Mouse (Mus musculus) left cerebral cortex, adult 9 months (tissue): ENCODE measurements around the gene Paqr5.

ENCODE experiments used
- DNase-seq, 2 experiments: peaks; one replicate each; pipeline ENCODE4 v3.0.0; 2022; ENCODE audit warnings: low spot score in 2 of 2

The Paqr5 gene

DNA sequence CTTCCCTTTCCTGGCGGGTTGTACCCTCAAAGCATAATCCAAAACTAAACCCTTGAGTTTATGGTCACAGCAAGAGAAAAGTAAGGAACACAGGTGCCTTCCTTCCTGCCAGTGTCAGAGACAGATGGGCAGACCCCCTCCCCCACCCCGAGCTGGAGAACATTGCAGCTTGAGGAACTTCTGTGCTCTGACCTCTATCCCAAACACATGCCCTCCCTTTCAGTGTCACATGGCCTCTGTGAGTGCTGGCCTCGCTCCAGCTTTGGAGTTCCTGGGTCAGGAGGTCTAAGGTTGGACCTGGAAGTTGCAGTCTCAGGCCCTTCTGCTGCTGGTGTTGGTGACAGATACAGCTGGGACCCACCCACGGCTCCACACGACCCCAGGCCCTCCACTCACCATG is 65.9 kb downstream of the Paqr5 start:
- no peak for DNase-seq

DNA sequence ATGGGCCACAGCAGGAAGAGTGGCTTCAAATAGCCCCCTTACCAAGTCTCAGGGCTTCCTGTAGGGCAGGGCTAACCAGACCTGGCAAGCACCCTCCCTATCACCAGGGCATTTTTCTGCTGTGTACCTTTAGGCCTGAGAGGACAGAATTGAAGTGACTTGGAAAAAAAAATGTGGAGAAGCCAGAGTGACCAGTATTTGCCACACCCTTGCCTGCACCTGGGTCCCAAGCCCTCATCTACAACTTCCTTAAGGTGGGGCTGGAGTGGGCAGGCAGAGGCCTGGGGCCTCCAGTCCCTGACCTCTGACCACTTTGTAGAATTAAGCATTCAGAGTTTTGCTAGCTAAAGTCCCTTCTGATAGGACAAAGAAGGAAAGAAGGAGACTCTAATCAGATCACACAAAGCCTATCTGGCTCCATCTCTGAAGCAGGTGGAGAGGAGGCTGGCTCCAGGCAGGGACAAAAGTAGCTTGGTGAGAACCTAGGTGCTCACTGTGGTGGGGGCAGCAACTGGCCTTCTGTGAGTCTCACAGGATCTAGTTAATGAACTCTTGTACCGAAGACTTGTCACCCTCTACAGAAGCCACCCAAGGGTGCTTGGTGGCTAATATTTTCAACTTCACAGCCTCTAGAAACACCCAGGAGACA is 66.6 kb downstream of the Paqr5 start:
- no peak for DNase-seq

DNA sequence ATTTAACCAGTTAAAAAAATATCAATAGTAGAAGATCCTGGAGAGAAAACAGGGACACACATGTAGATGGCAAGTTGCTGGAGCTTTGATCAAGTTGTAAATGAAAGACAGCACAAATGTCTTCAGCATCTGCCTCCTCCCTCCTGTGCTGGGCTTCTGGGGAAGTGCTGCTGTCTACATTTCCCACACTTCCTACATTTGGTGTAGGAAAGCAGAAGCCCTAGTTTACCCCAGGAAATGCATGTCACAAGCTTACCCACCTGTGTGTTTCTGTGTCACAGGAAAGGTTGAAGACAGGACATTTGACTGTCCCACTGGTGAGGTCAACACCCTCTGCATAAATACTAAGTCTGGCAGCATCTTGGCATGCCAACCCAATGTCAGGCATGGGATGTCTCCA is 71.9 kb downstream of the Paqr5 start:
- DNase-seq = no peak

DNA sequence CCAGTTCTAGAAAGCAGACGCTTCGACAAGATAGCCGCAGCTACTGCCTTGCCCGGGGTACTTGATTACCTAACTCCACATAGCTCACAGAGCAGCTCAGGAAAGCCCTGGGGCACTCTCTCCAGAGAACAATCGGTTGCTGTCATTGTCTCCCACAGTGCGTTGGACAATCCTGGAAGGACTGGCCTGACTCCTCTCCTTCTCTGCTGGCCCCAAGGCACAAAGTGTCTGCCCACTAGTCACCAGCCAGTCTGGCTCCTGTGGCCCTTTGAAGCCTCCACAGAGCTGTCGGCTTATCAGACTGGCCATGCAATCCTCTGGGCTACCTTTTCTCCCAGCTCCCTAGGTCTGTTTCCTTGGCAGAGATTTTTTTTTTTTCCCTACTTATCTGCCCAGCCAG is 74.4 kb downstream of the Paqr5 start:
- no peak for DNase-seq

DNA sequence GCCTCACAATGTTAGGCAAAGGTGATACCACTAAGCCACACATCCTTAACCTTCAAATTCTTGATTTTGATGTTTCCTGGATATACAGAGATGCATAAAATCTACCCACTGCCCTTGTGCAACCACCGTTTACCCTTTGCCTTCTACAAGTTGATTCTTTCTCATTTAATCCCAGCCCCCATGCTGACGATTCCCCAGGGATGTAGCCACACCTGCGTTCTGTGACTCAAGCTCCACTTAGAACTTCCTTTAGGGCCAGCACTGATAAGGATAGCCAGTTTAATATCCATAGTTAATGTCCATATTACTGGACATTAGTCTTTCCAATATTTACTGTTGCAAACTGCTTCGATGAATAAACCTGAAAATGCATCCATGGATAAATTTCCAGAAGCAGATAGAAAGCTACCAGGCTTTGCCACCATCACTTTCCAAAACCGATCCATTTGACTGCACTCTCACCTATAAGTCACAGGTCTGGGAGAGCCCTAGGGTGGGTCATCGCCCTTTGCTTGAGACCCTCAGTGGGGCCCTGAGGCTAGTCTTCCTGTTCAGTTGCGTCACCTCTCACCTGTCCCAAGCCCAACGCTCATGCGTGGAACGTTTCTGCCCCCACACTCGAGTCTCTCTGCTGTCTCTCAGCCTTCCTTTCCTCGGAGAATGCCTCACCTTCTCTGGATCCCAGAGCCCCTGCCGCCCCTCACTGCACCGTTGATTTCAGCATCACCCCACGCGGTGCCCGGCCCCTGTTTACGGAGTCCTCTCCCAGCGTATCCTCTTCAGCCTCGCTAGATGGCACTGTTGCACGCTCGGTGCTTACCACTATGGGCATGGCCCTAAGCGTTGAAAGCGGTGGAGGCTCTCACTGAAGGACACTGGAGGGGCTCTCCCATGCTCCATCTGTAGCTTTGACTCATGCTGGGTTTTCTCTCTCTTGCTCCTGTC is 79.0 kb downstream of the Paqr5 start:
- DNase-seq = peak in 1 of 2 experiments; percentile 65

DNA sequence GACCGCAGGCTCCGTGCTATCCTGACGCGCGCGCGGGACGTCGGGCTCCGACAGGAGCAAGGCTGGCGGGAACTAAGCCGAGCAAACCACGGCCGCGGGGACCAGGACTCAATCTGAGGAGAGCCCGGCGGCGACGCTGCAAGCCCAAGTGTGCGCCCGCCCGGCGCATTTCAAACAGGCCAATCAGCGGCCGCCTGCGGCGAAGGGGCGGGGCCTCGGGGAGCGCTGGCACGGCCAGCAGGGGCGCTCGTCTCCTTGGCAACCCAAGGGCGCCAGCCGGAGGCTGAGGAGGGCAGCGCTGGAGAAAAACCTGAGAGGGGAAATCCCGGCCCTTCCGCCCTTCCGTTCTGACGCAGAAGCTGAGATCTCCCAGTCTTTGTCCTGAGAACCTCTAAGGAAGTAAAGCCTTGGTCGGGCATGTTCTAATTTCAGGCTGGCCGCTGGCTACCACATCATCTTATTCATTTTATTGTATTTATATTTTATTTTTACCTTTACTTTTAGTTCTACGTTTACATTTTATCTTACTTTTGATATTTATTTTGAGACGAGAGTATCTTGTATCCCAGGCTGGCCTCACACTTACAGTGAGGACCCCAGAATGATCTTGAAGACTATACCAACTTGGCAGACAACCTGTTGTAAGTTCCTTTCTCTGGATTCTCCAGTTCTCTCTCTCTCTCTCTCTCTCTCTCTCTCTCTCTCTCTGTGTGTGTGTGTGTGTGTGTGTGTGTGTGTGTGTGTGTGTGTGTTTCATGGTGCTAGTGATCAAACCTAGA is 79.8 kb downstream of the Paqr5 start, which contains the start of gene Kif23:
Kif23 (minus strand) TSS at position 152 of the 779 bp plus-strand sequence.
- DNase-seq = peak; percentile 67 to 93

DNA sequence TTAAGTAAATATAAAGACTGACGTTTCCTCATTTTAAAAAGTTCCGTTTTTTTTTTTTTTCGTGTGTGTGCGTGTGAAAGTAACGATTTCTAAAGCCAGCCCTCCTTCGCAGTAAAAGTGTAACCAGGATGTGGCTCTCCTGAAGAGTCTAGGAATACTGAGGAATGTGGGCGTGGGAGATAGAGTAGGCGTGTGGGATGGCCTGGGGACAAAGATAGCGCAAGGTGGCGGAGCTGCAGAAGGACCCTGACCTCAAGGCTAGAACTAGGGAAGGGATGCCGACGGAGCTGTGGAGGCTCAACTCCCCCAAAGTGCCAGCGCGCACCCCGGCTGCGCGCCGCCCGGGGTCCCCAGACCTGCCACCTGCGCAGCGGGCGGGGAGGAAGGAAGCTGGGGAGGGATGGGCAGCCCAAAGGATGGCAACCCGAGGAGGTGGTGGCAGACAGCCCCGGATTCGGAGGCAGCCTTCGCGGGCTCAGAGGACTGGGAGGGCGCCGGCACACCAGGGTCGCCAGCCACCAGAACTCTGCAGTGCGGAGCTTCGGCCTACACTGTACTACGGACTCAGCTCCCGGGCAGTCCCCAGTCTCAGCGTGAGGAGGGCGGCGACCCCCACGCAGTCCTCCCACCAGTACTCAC is 80.6 kb downstream of the Paqr5 start:
- DNase-seq = no peak

DNA sequence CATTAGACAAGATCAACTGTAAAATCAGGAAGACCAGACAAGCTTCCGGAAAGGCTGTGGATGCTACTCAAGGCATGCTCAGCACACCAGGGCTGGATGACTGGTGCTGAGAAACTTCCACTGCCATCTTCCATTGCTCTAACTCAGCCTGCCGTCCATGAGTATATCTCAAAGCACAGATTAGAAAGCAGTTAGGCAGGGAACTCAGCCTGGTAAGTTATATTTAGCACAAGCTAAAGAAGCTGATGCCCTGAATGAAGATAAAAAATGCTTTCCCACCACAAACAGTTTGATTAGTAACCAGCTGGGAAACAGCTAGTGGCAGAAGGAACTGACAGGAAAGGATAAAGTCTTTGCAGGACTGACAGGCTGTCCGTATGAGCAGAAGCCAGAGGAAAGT is 85.6 kb downstream of the Paqr5 start:
- DNase-seq = no peak

DNA sequence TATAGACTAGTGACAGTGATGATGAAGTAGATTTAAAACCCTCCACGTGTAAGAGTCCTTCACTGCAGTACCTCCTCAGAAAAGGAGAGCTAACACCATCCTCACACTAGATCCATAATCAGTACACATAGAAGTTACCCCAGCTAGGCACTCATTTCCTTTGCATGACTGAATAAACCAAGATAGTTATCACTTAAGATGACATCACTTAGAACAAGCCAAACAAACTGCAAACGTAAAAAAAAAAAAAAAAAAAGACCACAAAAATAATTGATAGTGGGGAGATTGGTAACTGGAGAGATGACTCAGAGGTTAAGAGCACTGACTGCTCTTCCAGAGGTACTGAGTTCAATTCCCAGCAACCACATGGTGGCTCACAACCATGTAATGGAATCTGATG is 93.3 kb downstream of the Paqr5 start:
- no peak for DNase-seq

DNA sequence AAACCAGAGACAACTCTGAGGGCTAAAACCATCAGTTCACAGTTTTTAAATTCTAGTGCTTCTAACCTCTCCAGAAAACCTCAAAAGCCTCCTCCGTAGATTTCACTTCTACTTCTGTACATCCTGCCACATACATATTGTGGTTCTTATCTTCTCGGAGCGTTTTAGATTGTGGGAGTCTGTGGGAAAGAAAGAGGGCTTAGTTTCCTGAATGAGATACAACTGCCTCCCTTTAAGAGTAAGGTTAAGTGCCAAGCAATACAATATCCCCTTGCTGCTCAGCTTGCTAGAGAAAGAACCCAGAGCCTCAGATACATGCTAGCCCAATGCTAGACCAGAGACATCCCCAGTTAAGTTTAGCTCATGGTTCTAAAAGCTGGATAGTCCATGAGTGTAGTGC is 94.6 kb downstream of the Paqr5 start:
- no peak for DNase-seq

DNA sequence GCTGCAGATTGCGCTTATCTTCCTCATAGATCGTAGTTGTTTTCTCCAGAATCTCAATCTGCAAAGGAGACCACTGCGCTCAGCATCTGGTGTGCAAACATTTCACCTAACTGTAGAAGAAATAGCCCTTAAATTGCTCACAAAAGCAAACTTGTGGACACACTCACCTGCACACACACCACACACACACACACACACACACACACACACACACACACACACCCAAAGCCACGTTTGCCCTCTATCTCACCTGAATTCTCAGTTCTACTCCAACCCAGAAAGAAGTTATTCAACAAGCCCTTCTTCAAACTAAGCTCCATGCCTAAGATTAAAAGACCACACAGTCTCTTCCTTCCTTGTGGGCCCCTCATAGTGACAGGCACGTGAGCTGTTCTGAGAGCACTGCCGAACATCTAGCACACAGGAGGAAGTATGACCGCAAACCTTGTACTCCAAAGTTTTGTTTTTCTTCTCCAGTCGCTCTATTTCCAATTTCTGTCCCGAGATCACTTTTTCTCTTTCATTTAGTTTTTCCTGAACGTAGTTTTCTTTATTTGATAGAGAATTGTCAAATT is 101.5 kb downstream of the Paqr5 start:
- DNase-seq = no peak

DNA sequence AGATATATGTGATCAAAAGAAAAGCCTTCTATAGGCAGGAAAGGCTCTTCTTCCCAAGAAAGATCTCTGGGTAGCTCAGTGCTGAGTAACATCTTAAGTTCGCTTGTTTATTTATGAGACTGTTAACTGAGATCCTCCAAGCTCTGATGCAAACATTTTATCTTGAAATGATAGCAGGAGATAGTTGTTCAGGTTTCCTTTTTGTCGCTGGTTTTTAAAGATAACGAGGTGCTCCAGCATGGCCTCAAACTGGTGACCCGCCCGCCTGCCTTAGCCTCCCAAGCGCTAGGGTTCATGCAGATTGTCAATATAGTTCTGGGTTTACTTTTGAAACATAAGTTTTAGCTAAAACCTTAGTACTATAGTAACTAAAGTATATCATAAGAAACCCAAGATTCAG is 106.3 kb downstream of the Paqr5 start:
- DNase-seq = no peak

DNA sequence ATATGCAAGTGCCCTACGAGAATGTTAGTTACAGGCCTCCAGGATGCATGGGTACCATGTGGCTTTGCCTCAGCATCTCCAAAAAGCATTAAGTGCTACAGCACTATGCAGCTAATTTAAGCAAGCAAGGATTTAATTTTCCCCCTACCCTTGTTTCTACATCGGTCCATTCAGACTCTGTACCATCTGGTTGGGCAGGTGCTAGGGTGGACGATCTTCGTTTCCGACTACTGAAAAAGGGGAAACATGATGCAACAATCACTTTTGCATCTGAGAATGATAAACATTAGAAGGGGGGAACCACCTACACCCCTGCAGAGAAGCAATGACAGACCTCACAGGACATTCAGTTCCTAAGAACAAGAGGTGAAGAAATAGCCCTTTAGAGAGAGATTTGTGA is 107.2 kb downstream of the Paqr5 start:
- no peak for DNase-seq

DNA sequence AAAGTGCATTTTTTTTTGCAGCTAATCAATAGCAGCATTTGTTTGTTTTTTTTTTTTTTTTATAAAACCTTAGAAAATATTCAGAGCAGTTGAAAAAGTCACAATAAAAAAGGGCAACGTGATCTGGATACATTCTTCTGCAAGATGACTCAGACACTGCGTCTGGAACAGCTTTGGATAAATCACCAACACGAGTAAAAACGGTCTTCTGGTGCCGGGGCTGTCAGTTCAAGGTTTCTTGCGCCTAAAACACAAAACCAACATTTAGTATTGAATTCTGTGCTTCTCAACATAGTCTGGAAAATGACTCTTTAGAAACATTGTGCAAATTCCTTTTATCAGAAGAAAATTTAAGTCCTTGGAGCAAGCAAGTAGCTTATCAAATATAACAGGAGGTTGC is 109.2 kb downstream of the Paqr5 start:
- no peak for DNase-seq

DNA sequence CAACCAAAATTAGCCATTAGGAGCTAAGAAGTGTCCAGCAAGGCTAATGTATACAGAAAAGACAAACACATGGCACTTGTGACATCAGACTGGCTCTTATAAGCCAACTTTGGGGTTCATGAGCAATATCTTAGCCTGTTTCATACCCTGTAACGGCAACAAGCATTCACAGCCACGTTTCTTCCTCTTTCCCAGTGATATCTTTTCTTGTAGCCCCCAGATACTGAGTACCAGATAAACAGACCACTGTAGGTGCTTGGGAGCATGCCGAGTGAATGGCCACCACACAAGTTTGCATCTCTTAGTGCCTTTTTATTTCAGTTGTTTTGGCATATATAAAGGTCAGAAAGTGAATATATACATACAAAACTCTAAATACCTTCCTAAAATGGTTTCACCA is 109.7 kb downstream of the Paqr5 start:
- DNase-seq = no peak

DNA sequence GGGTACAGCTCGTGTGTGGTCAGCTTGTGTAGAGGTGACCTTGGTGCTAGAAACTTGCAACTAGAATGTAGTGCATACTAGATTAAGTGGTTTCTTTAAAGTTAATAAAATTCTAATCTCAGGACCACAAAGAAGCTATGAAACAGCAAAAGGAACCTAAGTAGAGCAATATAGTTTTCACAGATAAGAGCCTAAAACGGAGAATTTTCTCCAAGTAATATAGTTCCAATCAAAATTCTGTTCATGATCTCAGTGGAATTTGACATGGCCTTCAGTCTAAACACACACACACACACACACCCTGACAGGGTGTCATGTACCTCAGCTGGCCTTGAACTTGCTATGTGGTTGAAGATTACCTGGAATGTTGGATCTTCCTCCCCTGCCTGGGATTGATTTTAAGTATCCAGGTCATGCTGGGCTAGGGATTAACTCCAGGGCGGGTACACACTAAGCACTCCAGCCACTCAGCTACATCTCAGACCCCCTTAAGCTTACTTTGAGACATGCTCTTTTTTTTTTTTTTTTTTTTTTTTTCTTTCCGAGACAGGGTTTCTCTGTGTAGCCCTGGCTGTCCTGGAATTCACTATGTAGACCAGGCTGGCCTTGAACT is 111.2 kb downstream of the Paqr5 start:
- DNase-seq = no peak

DNA sequence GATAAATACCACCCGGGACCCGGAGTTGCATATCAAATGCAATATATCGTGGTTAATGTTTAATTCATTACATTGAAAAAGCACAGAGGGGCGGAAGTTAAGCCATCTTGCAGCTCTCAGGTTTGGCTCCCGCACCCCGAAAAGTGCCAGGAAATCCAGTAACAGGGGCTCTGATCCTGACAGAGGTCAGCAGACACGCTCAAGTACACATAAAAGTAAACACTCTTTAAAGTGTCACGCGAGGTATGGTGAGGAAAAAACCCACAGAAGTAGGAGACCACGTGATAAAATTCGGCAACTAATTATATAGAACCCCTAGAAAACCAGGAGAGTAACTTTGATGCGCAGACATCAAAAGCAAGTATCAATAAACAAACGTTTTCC is 111.7 kb downstream of the Paqr5 start:
- DNase-seq = no peak

DNA sequence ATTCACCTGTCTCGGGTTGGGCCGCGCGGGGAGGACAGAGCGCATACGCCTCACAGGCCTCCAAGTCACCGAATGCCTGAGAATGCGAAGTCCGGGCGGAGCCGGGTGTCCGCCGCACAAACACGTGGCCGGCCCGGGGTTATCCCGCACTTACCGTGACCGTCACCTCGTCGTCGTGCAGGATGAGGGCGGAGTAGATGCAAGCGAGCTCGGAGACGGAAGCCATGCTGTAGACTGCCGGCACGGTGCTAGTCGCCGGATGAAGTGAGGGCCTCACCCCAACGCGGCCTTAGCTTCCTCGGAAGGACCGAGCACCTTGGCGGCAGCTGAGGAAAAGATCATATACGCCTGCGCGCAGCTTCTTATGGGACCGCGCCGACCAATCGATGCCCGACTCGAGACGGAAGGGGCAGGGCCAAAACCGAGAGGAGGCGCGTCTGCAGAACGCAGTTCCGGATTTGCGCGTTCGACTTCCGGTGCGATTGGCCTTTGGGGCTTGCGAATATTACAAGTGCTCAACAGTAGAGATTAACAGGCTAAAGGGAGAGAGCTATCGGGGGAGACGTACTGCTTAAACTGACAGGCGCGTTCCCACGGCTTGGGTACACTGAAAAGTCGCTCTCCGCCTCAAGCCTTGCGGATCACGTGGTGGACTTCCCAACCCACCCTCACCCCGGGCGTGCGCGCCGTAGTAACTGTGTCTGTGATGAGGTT is 112.3 kb downstream of the Paqr5 start, which contains the start of gene Rplp1:
Rplp1 (minus strand) TSS at position 340 of the 714 bp plus-strand sequence.
- peak; percentile 89 to 97 for DNase-seq

DNA sequence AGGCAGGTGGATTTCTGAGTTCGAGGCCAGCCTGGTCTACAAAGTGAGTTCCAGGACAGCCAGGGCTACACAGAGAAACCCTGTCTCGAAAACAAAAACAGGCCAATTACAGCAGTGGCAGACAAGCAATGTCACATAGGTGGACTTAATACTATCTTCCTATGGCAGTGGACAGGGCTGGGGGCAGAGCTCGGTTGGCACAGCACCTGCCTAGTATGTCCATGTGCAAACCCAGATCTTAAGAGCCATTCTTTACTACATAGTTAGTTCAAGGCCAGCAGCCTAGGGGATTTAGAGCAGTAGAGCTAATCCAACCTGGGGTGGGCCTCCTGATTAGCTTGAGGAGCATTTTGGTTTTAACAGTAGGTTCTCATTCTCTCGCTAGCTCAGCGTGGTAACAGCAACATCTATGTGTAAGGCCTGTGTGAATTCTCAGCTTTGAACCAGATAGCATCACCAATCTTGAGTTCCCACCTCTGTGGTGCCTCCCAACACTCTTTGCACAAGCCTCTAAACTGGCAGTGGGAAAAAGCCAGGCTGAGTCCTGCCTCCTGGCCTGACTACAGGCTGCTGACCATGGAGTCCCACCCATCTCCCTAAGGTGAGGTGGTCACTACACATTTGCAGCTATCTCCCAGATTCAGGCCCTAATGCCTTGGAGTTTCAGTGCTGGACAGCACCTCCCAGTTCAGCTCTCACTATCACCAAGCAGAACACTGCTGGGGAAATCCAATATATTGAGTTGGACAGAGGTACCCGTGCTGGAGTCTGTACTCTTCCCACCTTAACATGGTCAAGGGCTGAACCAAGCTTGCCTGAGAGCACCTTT is 115.1 kb downstream of the Paqr5 start:
- DNase-seq = no peak
